In the genomic region with DNA sequence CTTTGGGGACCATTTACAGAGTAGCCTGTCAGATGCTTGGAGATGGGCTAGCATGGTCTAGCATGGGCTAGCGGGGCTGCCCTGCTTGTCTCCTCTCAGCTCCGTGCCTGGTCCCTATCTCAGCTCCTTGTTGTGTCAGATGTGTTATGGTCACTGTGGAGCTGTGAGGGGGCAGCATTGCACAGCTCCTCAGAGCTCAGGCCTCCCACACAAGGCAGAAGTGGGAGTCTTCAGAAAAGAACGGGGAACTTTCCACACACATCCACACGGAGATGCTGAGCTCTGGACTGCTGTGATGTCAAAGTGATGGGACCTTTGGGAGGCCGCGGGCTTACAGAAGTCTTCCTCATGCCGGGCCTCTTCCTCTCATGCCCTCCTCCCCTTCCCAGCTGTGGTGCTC, we compare ENCODE assay signal across 11 mouse cellular contexts.
A peak's percentile ranks its signal among the peaks of the same experiment; 100 is the strongest.
DNase-seq lines count a peak whose midpoint lies in the region; ATAC-seq and TF ChIP-seq lines count a peak whose summit lies in the region.
"Had no signal": no experiment of that assay in that cellular context is flagged by ENCODE, and none has a peak within 500 bp of the region (broad histone marks: within the 10 kb centered on the region; RNA-seq: fewer than 3 reads in every experiment).

No protein-coding gene starts in this region.

- 54% methylated on average over 7 of the region's 7 CpGs for WGBS in kidney, embryonic 15.5 days
- 82% methylated on average over 7 of the region's 7 CpGs for WGBS in midbrain, postnatal 0 days
- 84% methylated on average over 7 of the region's 7 CpGs for WGBS in midbrain, embryonic 16.5 days
- WGBS in stomach, embryonic 15.5 days, result 73% methylated on average over 7 of the region's 7 CpGs

- H3K9ac ChIP-seq in kidney, embryonic 15.5 days, result no peak overlapping the region
- H3K9ac ChIP-seq in midbrain, postnatal 0 days (replicated peaks; ENCODE audit: low read length, poor library complexity, severe bottlenecking), result no peak overlapping the region
- H3K9ac ChIP-seq in midbrain, embryonic 16.5 days (ENCODE audit: low read depth, low read length), result no peak overlapping the region
- H3K9ac ChIP-seq in stomach, embryonic 15.5 days, result no peak overlapping the region
- H3K9ac ChIP-seq: midbrain, embryonic 13.5 days had no signal

- peak overlapping the region; percentile 63 for H3K27ac ChIP-seq in kidney, embryonic 15.5 days
- no peak overlapping the region for H3K27ac ChIP-seq in midbrain, postnatal 0 days (ENCODE audit: low read depth, low read length)
- H3K27ac ChIP-seq in midbrain, embryonic 16.5 days (ENCODE audit: low read length), result no peak overlapping the region
- H3K27ac ChIP-seq in stomach, embryonic 15.5 days, result peak overlapping the region; percentile 71; the same call in 1 of the 2 replicates
- H3K27ac ChIP-seq: midbrain, embryonic 13.5 days had no signal

- H3K36me3 ChIP-seq in kidney, embryonic 15.5 days, result peaks cover 10% of the 10 kb centered on the region
- H3K36me3 ChIP-seq in midbrain, postnatal 0 days (ENCODE audit: insufficient read depth, low read length), result no peaks in the 10 kb centered on the region
- H3K36me3 ChIP-seq in midbrain, embryonic 16.5 days (ENCODE audit: control insufficient read depth, insufficient read depth, low read length), result no peaks in the 10 kb centered on the region
- H3K36me3 ChIP-seq in stomach, embryonic 15.5 days, result peaks cover 11% of the 10 kb centered on the region; the same call in 1 of the 2 replicates
- H3K36me3 ChIP-seq: midbrain, embryonic 13.5 days had no signal

- 0 out of 2 replicates have a peak, but pooled peaks have one; percentile 7 for ATAC-seq in kidney, embryonic 15.5 days (replicated peaks; ENCODE audit: low FRiP score)
- no peak for ATAC-seq in midbrain, postnatal 0 days (ENCODE audit: low FRiP score)
- ATAC-seq in midbrain, embryonic 16.5 days, result no peak
- ATAC-seq in stomach, embryonic 15.5 days (ENCODE audit: insufficient read depth, low FRiP score, low read depth), result no peak
- ATAC-seq: midbrain, embryonic 13.5 days had no signal

- intact Hi-C loops in heart, postnatal 25 days (cut with DNase I), result loop anchor here (2.0 to 10.0 kb wide), 2 partner anchors 82 to 668 kb away; a partner anchor contains a TSS

- peak; percentile 40 for TF ChIP-seq CTCF in midbrain, postnatal 0 days (IDR thresholded peaks at IDR 0.05)

- peaks cover 45% of the 10 kb centered on the region for H3K4me1 ChIP-seq in kidney, embryonic 15.5 days
- H3K4me1 ChIP-seq in midbrain, postnatal 0 days (ENCODE audit: insufficient read depth, low read length), result no peaks in the 10 kb centered on the region
- H3K4me1 ChIP-seq in midbrain, embryonic 16.5 days (ENCODE audit: control insufficient read depth, insufficient read depth, low read length), result peaks cover 8% of the 10 kb centered on the region
- H3K4me1 ChIP-seq in stomach, embryonic 15.5 days, result peaks cover 28% of the 10 kb centered on the region

- H3K27me3 ChIP-seq in kidney, embryonic 15.5 days, result no peaks in the 10 kb centered on the region
- H3K27me3 ChIP-seq in midbrain, postnatal 0 days (ENCODE audit: insufficient read depth, low read length), result no peaks in the 10 kb centered on the region
- no peaks in the 10 kb centered on the region for H3K27me3 ChIP-seq in midbrain, embryonic 16.5 days (ENCODE audit: control insufficient read depth, insufficient read depth, low read depth, low read length)
- no peaks in the 10 kb centered on the region for H3K27me3 ChIP-seq in stomach, embryonic 15.5 days (replicated peaks)
- H3K27me3 ChIP-seq: midbrain, embryonic 13.5 days had no signal

- no peak for DNase-seq in kidney, adult 11 months
- no peak for DNase-seq in midbrain, postnatal 0 days (ENCODE audit: low spot score)
- peak; percentile 40 for DNase-seq in heart, postnatal 25 days (ENCODE audit: low spot score)
- no peak for DNase-seq in ovary, adult 18-20 months (ENCODE audit: low spot score)
- no peak for DNase-seq in ovary, postnatal 14 days (ENCODE audit: low spot score)
- DNase-seq: spleen, adult 18-20 months; thymus, postnatal 36 days had no signal

- no peaks in the 10 kb centered on the region for H3K9me3 ChIP-seq in kidney, embryonic 15.5 days (replicated peaks)
- no peaks in the 10 kb centered on the region for H3K9me3 ChIP-seq in midbrain, postnatal 0 days (ENCODE audit: low read length)
- no peaks in the 10 kb centered on the region for H3K9me3 ChIP-seq in midbrain, embryonic 16.5 days (replicated peaks; ENCODE audit: control insufficient read depth, low read length, poor library complexity, severe bottlenecking)
- no peaks in the 10 kb centered on the region for H3K9me3 ChIP-seq in stomach, embryonic 15.5 days
- H3K9me3 ChIP-seq: midbrain, embryonic 13.5 days had no signal

- H3K4me3 ChIP-seq in kidney, embryonic 15.5 days (replicated peaks), result no peak overlapping the region
- no peak overlapping the region for H3K4me3 ChIP-seq in midbrain, postnatal 0 days (ENCODE audit: low read depth, low read length)
- H3K4me3 ChIP-seq in midbrain, embryonic 16.5 days (ENCODE audit: low read depth, low read length), result no peak overlapping the region
- no peak overlapping the region for H3K4me3 ChIP-seq in stomach, embryonic 15.5 days (replicated peaks)
- H3K4me3 ChIP-seq: midbrain, embryonic 13.5 days had no signal

- no peak overlapping the region for H3K4me2 ChIP-seq in kidney, embryonic 15.5 days
- H3K4me2 ChIP-seq in midbrain, postnatal 0 days (ENCODE audit: low read depth, low read length, poor library complexity, severe bottlenecking), result no peak overlapping the region
- H3K4me2 ChIP-seq in midbrain, embryonic 16.5 days (ENCODE audit: low read length), result no peak overlapping the region
- H3K4me2 ChIP-seq in stomach, embryonic 15.5 days, result no peak overlapping the region
- H3K4me2 ChIP-seq: midbrain, embryonic 13.5 days had no signal

Comparison
In these comparisons a context has a peak if more than half of its experiments do, and no peak if none do; other contexts are left out.
1. H3K27ac ChIP-seq: peak in kidney, embryonic 15.5 days (single experiment) and stomach, embryonic 15.5 days (single experiment); none in midbrain, postnatal 0 days (single experiment) and midbrain, embryonic 16.5 days (single experiment).